Mouse (Mus musculus) ovary, postnatal 36 days (tissue): Measurements from ENCODE around the gene Hist1h2af.

ENCODE experiments used
- DNase-seq: peaks from one replicate; pipeline ENCODE4 v3.0.0; 2022; ENCODE audit warnings: low spot score, mixed read lengths

The Hist1h2af gene

GRCm38 (mm10) chr13:23515281-23515680, 18.4 kb upstream of the Hist1h2af start:
- DNase-seq = no peak

DNA sequence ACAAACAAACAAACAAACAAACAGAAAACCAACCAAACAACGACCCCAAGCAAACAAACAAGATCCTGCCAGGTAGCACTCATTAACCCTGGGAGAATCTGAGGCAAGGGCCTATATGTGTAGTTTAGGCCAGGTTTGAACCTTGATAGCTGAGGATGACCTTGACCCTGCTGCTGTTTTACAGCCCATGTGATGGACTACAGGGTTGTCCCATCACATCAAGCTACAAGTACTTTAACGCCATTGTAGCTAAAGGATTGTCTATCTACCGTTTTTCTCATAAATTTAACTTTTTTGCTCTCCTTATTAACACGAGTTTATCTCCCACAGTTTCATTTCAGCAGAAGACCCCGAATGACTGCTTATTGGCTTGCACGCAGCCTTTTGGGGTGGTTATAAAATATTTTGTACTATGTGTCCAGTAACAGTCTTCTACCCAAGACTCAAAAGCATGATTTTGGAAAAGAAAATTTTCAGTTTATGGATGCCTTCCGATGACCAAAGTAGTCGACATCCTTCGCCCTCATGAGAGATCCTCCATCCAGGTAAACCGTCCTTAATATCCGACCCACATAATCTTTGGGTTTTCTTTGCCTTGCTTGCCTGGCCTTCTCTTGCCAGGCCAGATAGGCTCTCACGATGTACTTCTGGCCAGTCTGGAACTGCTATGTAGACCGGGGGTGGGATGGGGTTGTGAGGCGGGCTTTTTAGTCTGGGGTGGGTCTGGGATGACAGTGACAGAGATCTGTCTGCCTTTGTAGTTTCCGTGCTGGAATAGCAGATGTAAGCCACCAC, 17.7 kb upstream of the Hist1h2af start:
- DNase-seq = no peak

DNA sequence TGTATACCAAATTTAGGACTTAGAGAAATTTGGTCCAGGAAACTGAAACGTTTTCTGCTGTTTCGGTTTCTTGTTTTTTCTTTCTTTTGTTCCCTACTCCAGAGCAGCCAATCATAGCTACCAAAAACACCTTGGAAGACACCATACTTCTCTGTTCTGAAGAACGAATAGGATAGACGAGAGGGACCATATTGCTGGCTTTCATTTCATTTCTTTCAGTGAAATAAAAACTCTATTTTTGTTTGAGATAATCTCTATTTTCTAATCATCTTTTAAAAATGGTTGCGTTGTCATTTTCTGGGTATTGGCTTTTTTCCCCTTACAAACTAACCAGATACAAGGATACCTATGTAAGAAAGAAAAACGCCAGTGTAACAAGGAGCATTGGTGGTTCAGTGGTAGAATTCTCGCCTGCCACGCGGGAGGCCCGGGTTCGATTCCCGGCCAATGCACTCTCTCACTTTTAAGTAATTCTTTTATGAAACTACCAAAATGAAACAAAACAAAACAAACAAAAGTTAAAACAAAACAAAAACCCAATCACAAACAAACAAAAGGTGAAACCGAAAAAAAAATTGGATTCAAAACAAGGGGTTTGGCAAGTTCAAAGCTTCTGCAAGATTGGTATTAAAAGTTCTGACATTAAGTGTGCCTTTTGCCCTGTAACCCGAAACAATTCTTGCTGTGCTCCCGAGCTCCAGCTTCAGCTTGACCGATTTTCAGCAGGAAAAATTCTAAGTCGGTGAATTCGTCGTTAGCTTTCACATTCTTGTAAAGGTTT, 16.7 kb upstream of the Hist1h2af start:
- DNase-seq = peak; percentile 69

DNA sequence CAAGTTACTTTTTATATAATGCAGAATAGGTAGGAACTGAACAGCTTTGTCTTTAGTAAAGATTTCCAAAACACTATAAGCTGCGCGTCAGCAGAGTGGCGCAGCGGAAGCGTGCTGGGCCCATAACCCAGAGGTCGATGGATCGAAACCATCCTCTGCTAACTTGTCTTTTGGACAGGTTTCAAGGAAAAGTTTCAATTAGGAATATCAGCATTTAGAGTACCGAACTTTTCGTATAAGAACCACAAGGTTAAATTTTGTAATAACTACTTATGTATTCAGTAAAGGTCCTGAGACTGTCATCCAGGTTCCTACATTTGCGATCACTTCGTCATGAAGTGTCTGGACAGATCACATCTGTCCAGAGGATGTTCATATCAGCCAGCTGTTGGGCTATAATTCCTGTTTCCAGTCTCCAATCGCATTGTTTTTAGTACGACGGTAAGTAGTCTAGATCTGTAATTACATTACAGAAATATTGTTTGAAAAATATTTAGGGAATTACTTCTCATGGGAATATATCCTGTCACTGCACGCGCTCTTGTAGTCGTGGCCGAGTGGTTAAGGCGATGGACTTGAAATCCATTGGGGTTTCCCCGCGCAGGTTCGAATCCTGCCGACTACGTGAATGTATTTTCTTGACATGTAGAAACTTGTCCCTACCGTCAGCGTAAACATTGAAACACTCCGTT, 16.0 kb upstream of the Hist1h2af start:
- peak; percentile 83 for DNase-seq

- DNase-seq = no peak
These were observed 15.5 kb upstream of the Hist1h2af start for GRCm38 (mm10) chr13:23518295-23518603.

GRCm38 (mm10) chr13:23518885-23519284, 14.8 kb upstream of the Hist1h2af start:
- peak; percentile 42 for DNase-seq

DNA sequence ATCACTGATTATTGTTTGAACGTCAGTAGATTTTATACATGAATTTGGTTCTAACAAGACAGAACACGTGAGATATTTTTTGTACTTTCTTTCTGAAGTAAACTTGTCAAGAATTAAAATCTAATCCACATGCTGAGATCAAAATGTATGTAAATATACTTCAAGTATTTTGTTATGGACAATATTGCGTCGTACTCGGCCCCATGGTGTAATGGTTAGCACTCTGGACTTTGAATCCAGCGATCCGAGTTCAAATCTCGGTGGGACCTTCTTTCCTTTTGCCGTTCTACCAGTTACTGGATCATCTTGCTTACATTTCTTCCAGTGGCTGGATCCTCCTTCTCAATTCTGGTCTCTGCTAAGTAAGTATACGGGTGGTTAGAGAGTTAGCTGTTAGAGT, 14.3 kb upstream of the Hist1h2af start:
- peak; percentile 67 for DNase-seq

DNA sequence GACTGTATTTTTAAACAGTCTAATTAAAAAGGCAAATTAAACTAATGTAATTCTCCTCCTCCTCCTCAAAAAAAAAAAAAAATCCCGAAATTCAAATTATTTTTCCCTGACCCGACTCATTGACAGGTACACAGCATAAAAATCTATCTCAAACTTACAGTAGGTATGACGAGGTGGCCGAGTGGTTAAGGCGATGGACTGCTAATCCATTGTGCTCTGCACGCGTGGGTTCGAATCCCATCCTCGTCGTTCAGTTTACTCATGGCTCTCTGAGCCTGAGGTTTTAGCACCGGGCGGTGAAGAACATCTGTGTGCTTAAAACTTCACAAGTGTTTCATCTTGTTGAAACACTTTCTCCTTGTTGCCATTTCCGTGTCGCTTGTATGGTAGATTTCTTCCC, 12.0 kb upstream of the Hist1h2af start:
- peak; percentile 73 for DNase-seq

DNA sequence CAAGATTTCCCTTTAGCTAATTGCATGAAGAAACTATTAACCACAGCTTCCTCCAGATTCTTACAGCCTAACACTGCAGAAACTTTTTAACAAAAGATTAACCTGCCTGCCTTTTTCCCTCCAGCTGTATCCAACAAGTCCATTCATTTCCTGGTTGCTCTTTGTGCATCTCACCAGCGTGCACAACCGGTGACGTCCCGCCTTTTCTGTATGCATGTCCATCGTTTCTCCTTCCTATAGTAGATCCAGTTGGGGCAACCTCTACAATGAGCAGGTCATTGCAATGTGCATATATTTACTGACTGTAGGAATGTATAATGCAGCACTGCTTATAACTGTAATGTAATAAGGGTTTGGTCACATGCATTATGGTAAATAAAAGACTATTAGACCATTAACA, 9.7 kb upstream of the Hist1h2af start:
- no peak for DNase-seq

- peak; percentile 81 for DNase-seq
These were observed 9.1 kb upstream of the Hist1h2af start for GRCm38 (mm10) chr13:23524654-23525053.

- peak; percentile 15 for DNase-seq
These were observed 7.8 kb upstream of the Hist1h2af start for GRCm38 (mm10) chr13:23525901-23526300.

DNA sequence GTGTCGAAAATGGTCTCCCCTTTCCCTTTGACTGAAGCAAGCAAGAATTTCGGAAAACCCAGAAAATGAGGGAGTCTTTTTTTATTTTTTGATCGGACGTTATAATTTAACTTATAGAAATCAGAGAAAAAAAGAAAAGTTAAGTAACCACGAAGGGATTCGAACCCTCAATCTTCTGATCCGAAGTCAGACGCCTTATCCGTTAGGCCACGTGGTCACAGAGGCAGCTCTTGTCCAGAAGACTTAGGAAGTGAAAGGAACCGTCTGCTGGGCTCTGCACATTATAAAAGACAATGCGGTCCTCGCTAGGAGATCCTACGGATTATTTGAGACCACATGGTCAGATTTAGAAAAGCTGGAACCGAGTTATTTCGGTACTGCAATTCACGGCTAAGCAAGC, 7.4 kb upstream of the Hist1h2af start:
- DNase-seq = peak; percentile 85

GRCm38 (mm10) chr13:23529005-23529404, 4.7 kb upstream of the Hist1h2af start:
- no peak for DNase-seq

- no peak for DNase-seq
These were observed 4.1 kb upstream of the Hist1h2af start for GRCm38 (mm10) chr13:23529480-23530165.

- peak; percentile 44 for DNase-seq
These were observed 3.4 kb upstream of the Hist1h2af start for GRCm38 (mm10) chr13:23530181-23530900.

DNA sequence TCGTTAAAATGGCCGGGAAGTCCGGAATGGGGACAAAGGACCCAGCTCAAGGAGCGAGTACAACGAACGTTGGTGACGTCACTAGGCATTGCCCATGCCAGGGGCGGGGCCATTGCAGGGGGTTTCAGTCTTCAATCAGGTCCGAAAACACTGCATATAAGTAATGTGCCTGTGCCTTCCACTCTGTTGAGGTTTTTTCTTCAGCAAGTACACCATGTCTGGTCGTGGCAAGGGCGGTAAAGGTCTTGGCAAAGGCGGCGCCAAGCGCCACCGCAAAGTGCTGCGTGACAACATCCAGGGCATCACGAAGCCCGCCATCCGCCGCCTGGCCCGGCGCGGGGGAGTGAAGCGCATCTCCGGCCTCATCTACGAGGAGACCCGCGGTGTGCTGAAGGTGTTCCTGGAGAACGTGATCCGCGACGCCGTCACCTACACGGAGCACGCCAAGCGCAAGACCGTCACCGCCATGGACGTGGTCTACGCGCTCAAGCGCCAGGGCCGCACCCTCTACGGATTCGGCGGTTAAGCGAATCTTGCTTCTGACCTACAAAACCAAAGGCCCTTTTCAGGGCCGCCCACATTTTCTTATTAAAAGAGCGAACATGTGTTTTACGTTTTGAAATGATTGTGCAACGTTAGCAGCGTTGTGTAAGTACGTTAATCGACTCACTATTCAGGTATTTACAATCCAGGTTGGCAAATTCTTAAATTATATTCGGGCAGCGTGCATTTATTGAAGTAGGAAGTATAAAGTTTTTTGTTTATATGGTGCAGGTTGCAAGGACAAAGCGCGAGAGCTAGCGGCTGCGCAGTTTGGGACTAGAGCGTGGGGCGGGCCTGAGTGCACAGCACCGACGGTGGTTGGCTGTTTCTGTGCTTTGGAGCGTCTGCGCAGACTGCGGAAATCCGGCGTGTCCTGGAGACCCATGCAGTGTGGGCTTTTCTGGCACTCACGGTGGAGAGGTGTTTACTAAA, 2.5 kb upstream of the Hist1h2af start, which contains the start of gene Hist1h4h:
Gene Hist1h4h (plus strand): TSS at position 150 of the 975 bp plus-strand sequence.
- peak; percentile 93 for DNase-seq

DNA sequence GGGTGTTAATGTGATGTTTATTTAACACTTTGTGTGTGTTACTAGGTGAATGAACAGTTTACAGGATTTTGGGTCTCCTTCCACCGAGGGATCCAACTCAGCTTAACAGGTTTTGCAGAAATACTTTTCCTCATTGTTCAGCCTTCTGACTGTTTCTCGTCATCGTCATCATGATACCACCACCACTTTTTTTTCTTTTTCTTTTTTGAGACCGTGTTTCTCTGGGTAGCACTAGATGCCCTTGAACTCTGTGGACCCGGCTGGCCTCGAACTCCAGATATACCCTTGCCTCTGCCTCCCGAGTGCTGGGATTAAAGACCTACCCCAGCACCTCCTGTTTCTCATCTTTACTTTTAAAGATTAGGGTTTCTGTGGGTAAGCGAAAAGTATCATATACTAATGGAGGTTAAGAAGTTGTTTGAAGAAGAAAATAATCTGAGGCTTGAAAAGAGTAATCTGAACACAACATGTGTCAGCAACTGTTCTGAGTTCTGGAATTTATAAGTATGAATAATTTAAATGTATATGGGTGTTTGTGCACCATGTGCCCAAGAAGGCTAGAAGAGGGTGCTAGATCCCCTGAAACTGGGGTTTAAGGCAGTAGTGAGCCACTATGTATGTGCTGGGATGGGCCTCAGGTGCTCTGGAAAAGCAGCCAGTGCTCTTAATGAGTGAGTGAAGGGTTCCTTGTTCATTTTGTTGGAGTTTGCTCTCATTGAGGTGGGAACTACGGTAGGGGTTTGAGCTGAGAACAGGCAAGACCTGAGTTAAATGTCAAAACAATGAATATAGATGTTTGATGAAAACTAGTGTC, 1.2 kb upstream of the Hist1h2af start:
- DNase-seq = no peak

- DNase-seq = no peak
These were observed 844 bp downstream of the Hist1h2af start for GRCm38 (mm10) chr13:23534368-23535131.
